Mouse (Mus musculus) lung, postnatal 10 days (tissue): ENCODE measurements around the gene Plaa.
"Not testable (repeated sequence)": the region's sequence is repeated elsewhere in the genome, so short reads cannot be mapped to it uniquely, and the experiment has no call there.

ENCODE experiments used
- DNase-seq: peaks from one replicate; pipeline ENCODE4 v3.0.0; 2021

The Plaa gene

DNA sequence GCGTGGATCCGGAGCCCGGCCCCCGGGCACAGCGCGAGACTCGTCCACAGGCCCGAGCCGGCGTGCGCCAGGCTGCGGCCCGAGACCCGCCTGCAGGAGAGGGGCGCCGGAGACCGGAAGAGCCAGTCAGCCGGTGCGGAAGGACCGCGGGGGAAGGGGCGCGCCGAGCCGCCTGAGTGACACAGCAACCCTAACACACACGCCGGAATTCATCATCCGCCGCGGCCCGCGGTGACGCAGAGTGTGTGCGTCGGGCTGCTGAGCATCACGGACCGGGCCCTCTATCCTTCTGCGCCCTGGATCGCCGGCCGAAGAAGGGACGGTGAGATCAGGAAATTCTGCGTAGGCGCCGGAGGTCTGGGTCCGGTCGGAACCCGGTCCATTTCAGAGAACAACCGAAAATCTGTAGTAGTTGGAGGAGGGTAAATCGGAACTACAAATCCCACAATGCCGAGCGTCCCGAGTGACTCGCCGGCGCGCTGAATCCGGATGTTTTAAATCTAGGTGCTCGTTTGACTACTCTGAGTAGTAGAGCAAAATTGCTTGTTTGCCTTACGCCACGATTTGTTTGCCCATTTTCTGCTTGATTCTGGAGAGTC, at the start of gene Plaa:
Gene Plaa, minus strand, starts transcription at position 214 of the 599 bp plus-strand sequence.
- DNase-seq, result peak; percentile 93

GRCm38 (mm10) chr4:94650426-94651175, 47.6 kb upstream of the Plaa start:
- DNase-seq, result not testable (repeated sequence)

GRCm38 (mm10) chr4:94649920-94650319, 46.9 kb upstream of the Plaa start, which contains the start of gene Lrrc19:
Gene Lrrc19 (minus strand): TSS chr4:94650144.
- no peak for DNase-seq

DNA sequence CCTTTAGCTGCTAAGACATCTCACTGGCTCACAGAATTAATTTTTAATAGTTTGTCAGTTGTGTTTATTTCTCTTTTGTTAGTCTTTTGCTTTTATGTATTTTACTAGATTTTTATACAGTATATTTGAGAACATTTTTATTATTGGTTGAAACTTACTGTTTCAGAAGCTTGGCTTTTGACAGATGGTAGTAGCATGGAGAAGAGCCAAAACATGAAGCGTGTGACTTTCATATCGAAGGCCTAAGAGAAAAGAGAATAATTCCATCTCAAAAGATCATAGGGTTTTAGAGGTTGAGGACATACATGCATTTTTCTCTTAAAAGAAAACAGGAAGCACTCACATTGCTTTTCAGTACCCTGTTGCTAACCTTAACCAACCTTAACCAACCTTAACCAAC, 40.1 kb upstream of the Plaa start:
- no peak for DNase-seq

DNA sequence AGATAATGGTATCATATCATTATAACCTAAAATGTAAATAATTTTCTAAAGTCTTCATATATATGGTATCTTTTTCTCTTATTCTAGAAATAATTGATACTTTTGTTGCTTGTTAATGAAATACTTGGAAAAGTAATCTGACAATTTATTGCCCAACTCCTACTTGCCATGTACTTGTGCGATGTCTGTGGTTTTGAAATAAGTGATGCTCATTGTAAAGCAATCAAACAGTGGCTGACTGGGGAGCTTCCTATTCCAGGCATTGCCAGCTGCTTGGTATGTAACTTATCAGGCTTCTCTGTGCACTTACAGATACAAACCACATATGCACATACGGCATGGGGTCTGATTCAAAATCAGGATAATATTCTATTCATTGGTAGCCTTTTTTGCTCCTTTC, 17.0 kb upstream of the Plaa start:
- DNase-seq, result no peak

DNA sequence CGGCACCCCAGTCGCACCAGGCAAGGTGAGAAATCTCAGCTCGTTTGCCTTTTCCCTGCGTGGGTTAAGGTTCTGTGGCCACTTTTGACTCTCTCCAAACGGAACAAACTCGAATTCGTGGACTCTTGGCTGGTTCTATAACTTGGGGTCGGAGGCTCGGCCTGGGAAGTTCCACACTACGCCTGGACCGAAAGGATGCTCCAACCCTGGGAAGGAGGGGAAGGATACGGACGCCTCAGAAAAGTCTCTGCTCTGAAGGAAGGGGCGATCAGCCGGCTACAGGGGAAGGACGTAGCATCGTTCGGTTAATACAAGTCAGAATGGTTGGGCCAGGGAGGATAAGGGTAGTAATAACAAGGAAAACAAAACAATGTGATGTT, 11.6 kb upstream of the Plaa start:
- no peak for DNase-seq

DNA sequence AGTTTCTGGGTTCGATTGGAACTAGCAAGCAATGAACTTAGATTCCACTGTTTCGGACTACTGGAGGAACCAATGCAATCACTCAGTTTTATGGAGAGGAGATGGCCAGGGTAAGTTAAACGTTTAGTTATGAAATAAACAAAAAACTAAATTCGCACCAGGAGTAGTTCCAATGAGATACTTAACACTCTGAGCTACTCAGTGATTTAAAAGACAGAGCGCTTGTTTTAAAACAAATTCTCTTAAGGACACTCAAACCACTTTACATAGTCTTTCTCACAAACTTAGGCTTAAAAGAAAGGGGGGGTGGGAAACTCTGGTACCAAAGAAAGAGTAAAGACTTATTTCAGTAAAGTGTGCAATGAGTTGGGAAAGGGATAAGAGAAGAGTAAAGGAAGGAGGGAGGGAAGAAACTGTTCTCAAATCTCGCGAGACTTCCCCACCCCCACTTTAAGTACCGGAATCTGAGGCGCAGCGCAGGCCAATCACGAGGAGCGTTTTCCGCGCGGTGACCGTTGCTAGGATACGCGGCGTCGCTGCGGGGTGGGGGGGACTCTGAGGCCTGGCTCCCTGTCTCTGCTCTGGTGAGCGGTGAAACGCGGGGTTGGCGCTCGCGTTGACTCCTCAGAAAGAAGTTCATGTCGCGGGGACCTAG, 11.1 kb upstream of the Plaa start, which contains the start of gene Ift74:
Gene Ift74, plus strand, starts transcription at position 520 of the 655 bp plus-strand sequence.
- peak; percentile 97 for DNase-seq

- no peak for DNase-seq
Measured at GRCm38 (mm10) chr4:94610339-94610738, 7.3 kb upstream of the Plaa start.

- DNase-seq, result no peak
Measured at GRCm38 (mm10) chr4:94605591-94605990, 2.5 kb upstream of the Plaa start.

- DNase-seq, result no peak
Measured at GRCm38 (mm10) chr4:94604452-94605019, 1.5 kb upstream of the Plaa start.

DNA sequence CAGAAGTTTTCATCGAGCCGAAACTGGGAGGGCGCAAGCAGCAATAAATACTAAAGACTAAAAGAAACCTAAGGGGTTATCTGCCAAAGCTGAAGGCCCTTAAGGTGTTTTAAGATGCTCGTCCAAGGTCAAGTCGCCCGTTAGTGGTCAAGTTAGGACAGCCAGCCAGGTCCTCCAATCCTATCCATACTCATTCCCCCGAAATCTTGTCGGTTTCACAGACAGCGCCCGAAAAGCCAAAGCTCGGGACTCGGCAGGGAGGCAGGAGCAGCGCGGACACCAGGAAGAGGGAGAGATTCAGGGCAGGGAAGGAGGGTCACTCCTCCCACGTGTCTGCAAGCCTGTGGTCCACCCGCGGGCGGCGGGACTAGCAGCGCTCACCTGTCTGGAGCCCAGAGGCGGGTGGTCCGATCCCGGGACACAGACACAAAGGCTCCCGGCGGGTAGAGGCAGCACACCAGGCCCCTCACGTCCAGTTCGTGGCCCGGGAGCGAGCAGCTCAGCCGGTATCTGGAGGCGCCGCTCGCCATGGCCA, 481 bp downstream of the Plaa start:
- DNase-seq, result peak; percentile 46

GRCm38 (mm10) chr4:94601395-94601794, 1.6 kb downstream of the Plaa start:
- peak; percentile 10 for DNase-seq

GRCm38 (mm10) chr4:94592709-94593108, 10.3 kb downstream of the Plaa start:
- no peak for DNase-seq

- no peak for DNase-seq
Measured at GRCm38 (mm10) chr4:94591765-94592381, 11.2 kb downstream of the Plaa start.

DNA sequence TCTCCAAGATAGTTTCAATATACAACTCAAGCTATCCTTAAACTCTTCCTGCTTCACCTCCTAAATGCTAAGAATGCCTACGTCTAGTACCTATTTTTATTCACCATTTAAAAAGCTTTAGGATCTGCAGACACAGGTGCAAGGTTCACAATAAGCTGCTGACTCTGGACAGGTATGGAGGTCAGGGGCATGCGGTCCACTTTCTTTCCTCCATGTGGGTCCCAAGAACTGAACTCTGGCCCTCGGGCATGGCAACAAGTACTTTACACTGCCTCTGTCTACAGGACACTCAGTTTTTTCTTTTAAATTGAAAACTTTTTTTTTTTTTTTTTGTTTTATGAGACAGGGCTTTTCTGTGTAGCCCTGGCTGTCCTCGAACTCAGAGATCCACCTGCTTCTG, 30.4 kb downstream of the Plaa start:
- DNase-seq, result no peak

- no peak for DNase-seq
Measured at GRCm38 (mm10) chr4:94564297-94564696, 38.7 kb downstream of the Plaa start.

- DNase-seq, result no peak
Measured at GRCm38 (mm10) chr4:94561954-94562648, 40.9 kb downstream of the Plaa start.

DNA sequence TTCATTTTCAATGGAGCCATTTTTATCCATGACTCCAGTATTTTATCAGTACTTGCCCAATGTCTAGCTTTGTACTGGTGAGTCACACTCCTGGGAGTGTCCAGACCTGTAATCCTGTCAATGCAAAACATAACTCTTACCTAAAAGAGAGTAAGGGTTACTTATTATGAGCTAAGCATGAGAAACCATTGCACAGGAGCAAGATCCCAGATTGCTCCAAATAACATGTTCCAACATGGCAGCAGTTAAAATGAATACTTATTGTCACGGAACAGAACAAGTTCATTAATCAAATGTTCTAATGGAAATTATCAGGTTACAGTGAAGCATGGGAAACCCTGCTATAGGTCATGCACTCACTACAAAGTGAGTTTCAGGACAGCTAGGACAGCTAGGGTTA, 42.7 kb downstream of the Plaa start:
- DNase-seq, result no peak

GRCm38 (mm10) chr4:94559266-94559665, 43.8 kb downstream of the Plaa start:
- DNase-seq, result no peak

DNA sequence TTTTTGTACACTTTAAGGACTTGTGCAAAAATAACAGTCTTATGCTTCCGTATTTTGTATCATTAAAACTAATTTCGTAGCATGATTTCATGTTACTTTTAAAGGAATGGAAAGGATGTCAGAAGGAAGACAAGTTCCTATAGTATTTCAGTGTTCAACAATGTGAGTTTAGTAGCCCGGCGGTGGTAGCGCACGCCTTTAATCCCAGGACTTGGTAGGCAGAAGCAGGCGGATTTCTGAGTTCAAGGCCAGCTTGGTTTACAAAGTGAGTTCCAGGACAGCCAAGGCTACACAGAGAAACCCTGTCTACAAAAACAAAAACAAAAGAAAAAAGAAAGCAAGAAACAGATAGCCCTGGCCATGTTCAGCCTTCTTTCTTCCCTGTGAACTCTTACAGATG, 45.9 kb downstream of the Plaa start:
- no peak for DNase-seq

DNA sequence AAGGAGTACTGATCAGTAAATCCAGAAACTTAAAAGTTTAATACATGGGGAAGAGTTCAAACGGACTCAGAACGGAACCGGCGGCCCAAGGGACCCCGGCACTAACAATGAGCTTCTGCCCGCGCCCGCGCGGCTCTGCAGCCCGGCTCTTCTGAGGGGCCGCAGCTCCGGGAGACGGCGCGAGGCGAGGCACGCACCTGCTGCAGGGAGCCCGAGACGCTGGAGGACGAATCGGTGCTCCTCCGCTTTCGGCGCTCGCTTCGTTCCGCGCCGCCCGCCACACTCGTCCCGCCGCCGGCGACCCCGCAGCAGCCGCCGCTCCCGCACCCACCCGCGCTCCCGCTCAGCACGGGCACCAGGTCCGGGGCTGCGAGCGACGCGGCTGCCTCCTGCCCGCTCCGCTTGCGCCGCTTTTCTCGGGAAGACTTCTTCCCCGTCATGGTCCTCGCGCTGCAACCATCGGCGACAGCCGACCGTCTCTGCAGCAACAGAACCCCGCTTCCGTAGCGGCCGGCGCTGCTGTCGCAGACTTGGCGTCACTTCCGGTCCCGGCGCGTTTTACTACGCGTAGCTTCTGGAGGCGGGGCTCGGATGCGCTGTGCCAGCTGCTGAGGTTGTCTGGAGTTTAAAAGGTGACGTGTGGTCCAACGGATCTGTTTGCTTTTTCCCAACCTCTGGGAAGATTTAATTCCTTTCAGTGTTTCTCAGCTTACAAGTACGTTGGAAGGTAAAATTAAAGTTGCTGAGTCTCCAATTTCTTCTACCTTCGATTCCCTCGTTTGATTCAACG, 46.6 kb downstream of the Plaa start, which contains the start of the genes Gm10306 and Caap1:
Gene Gm10306, plus strand, starts transcription at position 282 of the 790 bp plus-strand sequence.
Gene Caap1, minus strand, starts transcription at position 532 of the 790 bp plus-strand sequence.
- peak; percentile 94 for DNase-seq
